Mouse (Mus musculus) hindbrain, embryonic 13.5 days (tissue): Measurements from ENCODE around the gene Aak1. TPM values are rescaled to one million over a fixed set of nuclear protein-coding genes. Genes with fewer than 3 reads are reported as not detected.

ENCODE experiments used
- ATAC-seq: fragments of 200-750 bp; cut with Nextera tagmentation; 2 replicates; pipeline ENCODE4 v1.8.0; 2017; ENCODE audit warnings: moderate TSS enrichment; ENCODE audit not compliant: low FRiP score
- H3K27ac ChIP-seq: fragments of 300-500 bp; sonication (generic); 2 replicates; pipeline ENCODE4 v1.5.1; 2015; ENCODE audit warnings: inconsistent platforms, mild to moderate bottlenecking, moderate library complexity
- H3K27me3 ChIP-seq: fragments of 300-500 bp; sonication (generic); 2 replicates; pipeline ENCODE4 v1.6.1; 2015; ENCODE audit warnings: mild to moderate bottlenecking, inconsistent platforms
- H3K36me3 ChIP-seq: fragments of 300-500 bp; sonication (generic); 2 replicates; pipeline ENCODE4 v1.6.1; 2015; ENCODE audit warnings: mild to moderate bottlenecking, inconsistent platforms
- H3K4me1 ChIP-seq: fragments of 300-500 bp; sonication (generic); replicated peaks from 2 replicates; pipeline ENCODE4 v1.6.1; 2015; ENCODE audit warnings: inconsistent platforms
- H3K4me2 ChIP-seq: fragments of 300-500 bp; sonication (generic); 2 replicates; pipeline ENCODE4 v1.6.1; 2015; ENCODE audit warnings: inconsistent platforms, mild to moderate bottlenecking, moderate library complexity
- H3K4me3 ChIP-seq: fragments of 300-500 bp; sonication (generic); 2 replicates; pipeline ENCODE4 v1.5.1; 2015; ENCODE audit warnings: mild to moderate bottlenecking, inconsistent platforms
- H3K9ac ChIP-seq: fragments of 300-500 bp; sonication (generic); 2 replicates; pipeline ENCODE4 v1.6.1; 2015; ENCODE audit warnings: mild to moderate bottlenecking, inconsistent platforms
- H3K9me3 ChIP-seq: fragments of 300-500 bp; sonication (generic); 2 replicates; pipeline ENCODE4 v1.6.1; 2016; ENCODE audit warnings: inconsistent platforms
- WGBS: fragments of 180-500 bp; shearing (Covaris S2); methylation state at CpG from one replicate; pipeline ENCODE4 v1.1.7; 2015; 5-methylcytosine and 5-hydroxymethylcytosine counted together
- polyA plus RNA-seq: library from polyadenylated mRNA; unstranded; fragments of >200 nt; fragmentation: Nextera tagmentation; extraction: Ambion mirVana; gene quantifications from 2 replicates; pipeline ENCODE4 v1.2.1, GENCODE M21; 2015

The Aak1 gene
- polyA plus RNA-seq, 1 experiment from 2014 or later = 34.5 TPM

DNA sequence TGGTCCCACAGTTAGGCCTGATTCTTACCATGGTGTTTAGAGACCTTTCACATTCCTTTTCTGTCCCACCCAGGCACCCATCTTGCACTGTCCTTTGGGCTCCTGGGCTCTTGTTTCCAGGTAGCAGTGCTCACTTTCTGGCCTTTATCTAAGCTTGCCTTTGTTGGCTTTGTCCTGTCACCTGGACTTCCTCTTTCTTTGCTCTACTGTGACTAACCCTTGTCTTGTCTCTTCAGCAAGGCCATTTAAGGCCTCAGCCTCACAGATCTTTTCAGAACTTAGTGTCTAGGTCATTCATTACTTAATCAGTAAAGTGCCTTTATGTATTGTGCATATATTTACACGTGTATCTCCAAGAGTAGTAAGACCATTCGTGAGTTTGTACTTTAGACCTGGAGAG is 99.4 kb downstream of the Aak1 start:
- Histone ChIP-seq H3K27me3 (no peaks in the 10 kb centered on the region), H3K4me1 (peaks cover 5% of the 10 kb centered on the region; the same call in 1 of the 2 replicates), H3K36me3 (peaks cover 51% of the 10 kb centered on the region), H3K27ac (no peak overlapping the region), H3K4me2 (no peak overlapping the region), H3K9me3 (no peaks in the 10 kb centered on the region), H3K9ac (no peak overlapping the region), H3K4me3 (no peak overlapping the region)
- WGBS = 86% methylated on average over 2 of the region's 2 CpGs
- ATAC-seq = no peak

DNA sequence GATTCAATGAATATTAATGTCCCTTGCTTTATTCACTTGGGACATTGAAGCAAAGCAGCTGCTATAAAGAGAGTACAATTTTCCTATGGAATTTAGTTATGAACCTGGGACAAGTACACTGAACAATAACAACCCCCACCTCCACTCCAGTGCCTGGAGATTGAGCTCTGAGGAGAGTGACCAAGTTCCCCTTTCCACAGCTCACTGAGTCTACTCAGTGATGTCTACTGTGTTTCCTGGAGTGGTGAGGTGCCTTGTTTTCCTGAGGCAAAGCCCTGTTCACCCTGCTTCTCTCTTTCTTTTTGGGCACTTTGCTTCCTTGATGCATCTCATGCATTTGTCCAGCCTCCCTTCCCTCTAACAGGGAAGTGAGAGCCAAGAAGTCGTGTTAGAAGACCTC is 100.8 kb downstream of the Aak1 start:
- peaks cover 52% of the 10 kb centered on the region for H3K36me3 ChIP-seq

DNA sequence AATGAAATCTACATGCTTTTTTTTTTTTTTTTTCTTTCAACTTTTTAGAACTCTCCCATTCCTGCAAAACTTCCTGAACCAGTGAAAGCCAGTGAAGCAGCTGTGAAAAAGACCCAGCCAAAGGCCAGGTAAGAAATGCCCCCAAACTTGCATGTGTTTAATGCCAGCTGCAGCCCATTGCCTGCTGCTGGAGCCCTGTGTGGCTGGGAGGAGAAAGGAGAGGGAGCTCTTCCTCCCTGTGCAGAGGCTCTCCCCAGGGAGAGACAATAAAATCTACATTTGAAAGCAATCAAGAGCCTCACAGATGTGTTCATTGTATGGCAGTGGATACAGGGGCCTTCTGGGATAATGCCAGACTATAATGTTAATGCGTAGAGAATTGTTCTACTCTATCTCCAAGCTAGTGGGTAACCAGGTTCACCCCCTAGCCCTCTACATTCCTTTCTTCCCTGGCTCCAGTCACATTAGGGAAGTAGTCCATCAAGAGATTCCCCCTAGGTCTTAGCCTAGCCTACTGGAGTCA is 101.5 kb downstream of the Aak1 start:
- peak overlapping the region; percentile 10; the same call in 1 of the 2 replicates for H3K27ac ChIP-seq
- ATAC-seq = no peak
- H3K4me3 ChIP-seq = no peak overlapping the region
- H3K4me2 ChIP-seq = no peak overlapping the region
- H3K9ac ChIP-seq = no peak overlapping the region
- peaks cover 5% of the 10 kb centered on the region; the same call in 1 of the 2 replicates for H3K4me1 ChIP-seq
- H3K36me3 ChIP-seq = peaks cover 51% of the 10 kb centered on the region
- no peaks in the 10 kb centered on the region for H3K9me3 ChIP-seq
- WGBS = 22% methylated on average over 1 of the region's 1 CpGs
- H3K27me3 ChIP-seq = no peaks in the 10 kb centered on the region

More for the DNA sequence above, 100.8 kb downstream of the Aak1 start:
- Histone ChIP-seq H3K9ac (no peak overlapping the region), H3K9me3 (no peaks in the 10 kb centered on the region), H3K4me3 (no peak overlapping the region), H3K4me2 (no peak overlapping the region), H3K27me3 (no peaks in the 10 kb centered on the region), H3K27ac (no peak overlapping the region), H3K4me1 (peaks cover 5% of the 10 kb centered on the region; the same call in 1 of the 2 replicates)
- 55% methylated on average over 1 of the region's 1 CpGs for WGBS
- no peak for ATAC-seq

DNA sequence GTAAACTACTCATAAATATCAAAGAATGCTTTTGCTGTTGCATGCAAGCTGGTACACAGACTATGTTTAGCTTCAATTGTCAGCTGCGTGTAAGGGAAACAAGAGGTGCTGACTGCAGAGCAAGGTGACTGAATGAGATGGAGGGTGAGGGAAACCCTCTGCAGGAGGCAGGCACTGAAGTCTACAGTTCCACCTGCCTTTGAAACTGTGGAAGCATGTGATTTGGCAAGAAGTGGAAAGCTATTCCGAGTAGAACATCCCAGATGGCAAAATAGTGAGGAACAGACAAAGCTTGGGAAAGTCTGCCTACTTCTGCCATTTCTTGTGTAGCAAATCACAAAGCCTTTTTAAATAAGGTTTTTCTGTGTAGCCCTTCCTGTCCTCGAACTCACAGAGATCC is 106.4 kb downstream of the Aak1 start:
- Histone ChIP-seq H3K4me2 (no peak overlapping the region), H3K9me3 (no peaks in the 10 kb centered on the region), H3K4me1 (peaks cover 4% of the 10 kb centered on the region; the same call in 1 of the 2 replicates), H3K36me3 (peaks cover 71% of the 10 kb centered on the region), H3K27ac (no peak overlapping the region), H3K9ac (no peak overlapping the region), H3K4me3 (no peak overlapping the region), H3K27me3 (no peaks in the 10 kb centered on the region)
- WGBS = 83% methylated on average over 3 of the region's 3 CpGs
- ATAC-seq = no peak

DNA sequence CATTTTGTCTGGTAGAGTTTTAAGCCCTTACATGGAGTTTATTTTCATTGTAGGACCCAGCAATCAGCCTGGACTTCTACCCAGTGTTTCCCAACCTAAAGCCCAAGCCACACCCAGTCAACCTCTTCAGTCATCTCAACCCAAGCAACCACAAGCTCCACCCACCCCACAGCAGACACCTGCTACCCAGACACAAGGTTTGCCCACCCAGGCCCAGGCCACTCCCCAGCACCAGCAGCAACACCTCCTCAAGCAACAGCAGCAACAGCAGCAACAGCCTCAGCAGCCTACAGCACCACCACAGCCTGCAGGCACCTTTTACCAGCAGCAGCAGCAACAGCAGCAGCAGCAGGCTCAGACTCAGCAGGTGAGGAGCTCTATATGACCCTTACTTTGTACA is 106.9 kb downstream of the Aak1 start:
- no peak overlapping the region for H3K4me3 ChIP-seq
- no peaks in the 10 kb centered on the region for H3K4me1 ChIP-seq
- H3K27ac ChIP-seq = no peak overlapping the region
- no peak overlapping the region for H3K9ac ChIP-seq
- ATAC-seq = no peak
- peaks cover 71% of the 10 kb centered on the region for H3K36me3 ChIP-seq
- H3K4me2 ChIP-seq = no peak overlapping the region
- no peaks in the 10 kb centered on the region for H3K27me3 ChIP-seq
- no peaks in the 10 kb centered on the region for H3K9me3 ChIP-seq

DNA sequence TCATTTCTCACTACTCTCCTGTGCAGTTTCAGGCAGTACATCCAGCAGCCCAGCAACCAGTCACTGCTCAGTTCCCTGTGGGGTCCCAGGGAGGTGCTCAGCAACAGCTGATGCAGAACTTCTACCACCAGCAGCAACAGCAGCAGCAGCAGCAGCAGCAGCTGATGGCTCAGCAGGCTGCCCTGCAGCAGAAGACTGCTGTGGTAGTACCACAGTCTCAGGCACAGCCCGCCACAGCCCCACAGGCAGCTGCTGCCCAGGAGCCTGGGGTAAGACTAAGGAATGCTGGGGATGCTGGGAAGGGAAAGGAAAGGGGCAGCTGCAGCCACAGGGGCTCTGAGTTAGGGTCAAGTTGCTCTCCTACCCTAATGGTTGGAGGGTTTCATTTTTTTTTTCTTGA is 109.7 kb downstream of the Aak1 start:
- no peaks in the 10 kb centered on the region for H3K9me3 ChIP-seq
- no peak overlapping the region for H3K4me2 ChIP-seq
- peaks cover 78% of the 10 kb centered on the region for H3K36me3 ChIP-seq
- no peak overlapping the region for H3K4me3 ChIP-seq
- no peaks in the 10 kb centered on the region for H3K27me3 ChIP-seq
- H3K9ac ChIP-seq = no peak overlapping the region
- no peaks in the 10 kb centered on the region for H3K4me1 ChIP-seq
- WGBS = 59% methylated on average over 1 of the region's 1 CpGs
- ATAC-seq = no peak
- H3K27ac ChIP-seq = no peak overlapping the region

DNA sequence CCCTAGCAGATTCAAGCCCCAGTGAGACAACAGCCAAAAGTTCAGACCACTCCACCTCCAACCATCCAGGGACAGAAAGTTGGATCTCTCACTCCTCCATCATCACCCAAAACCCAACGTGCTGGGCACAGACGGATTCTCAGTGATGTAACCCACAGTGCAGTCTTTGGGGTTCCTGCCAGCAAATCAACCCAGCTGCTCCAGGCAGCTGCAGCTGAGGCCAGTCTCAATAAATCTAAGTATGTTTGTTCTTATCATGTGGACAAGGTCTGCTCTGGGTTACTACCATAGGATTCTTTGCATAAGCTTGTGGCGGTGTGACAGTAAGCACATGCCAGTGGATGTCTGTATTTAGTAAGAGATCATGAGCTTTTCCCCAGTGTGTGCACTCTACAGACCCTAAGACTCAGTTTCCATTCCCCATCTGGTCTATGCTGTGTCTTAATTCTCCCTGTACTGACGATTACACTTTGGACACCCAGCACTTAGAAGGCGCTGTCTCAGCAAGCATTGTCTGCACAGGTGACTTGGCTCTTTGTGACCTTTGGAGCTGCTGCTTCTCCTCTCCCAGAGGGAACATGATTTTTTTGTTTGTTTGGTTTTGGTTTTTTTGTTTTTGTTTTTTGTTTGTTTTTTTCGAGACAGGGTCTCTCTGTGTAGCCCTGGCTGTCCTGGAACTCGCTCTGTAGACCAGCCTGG is 114.8 kb downstream of the Aak1 start:
- H3K36me3 ChIP-seq = peaks cover 90% of the 10 kb centered on the region

DNA sequence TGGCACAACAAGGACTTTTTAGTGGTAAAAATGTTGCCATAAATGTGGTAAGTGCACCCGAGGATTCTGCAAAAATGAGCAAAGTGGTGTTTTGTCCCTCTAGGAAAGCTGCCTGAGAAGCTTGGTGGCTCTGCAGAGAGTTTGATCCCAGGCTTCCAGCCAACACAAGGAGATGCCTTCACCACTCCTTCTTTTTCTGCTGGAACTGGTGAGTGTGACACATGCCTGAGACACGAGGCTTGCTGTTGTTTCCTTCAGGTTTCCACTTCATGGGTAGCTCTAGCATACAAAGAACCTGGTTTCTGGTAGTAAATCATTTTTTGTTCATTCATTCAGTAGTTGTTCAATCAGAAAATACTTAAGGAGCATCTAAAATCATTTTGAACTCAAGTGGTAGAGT is 117.8 kb downstream of the Aak1 start:
- Histone ChIP-seq H3K27me3 (no peaks in the 10 kb centered on the region), H3K4me3 (no peak overlapping the region), H3K36me3 (peaks cover 90% of the 10 kb centered on the region), H3K4me2 (no peak overlapping the region), H3K9ac (no peak overlapping the region), H3K4me1 (no peaks in the 10 kb centered on the region), H3K9me3 (no peaks in the 10 kb centered on the region), H3K27ac (no peak overlapping the region)
- ATAC-seq = no peak
- WGBS = 90% methylated on average over 2 of the region's 2 CpGs

More for the DNA sequence above, 114.8 kb downstream of the Aak1 start:
- H3K9ac ChIP-seq = no peak overlapping the region
- no peak overlapping the region for H3K4me3 ChIP-seq
- H3K4me1 ChIP-seq = no peaks in the 10 kb centered on the region
- no peaks in the 10 kb centered on the region for H3K9me3 ChIP-seq
- H3K27me3 ChIP-seq = no peaks in the 10 kb centered on the region
- no peak overlapping the region for H3K27ac ChIP-seq
- no peak overlapping the region for H3K4me2 ChIP-seq
- 94% methylated on average over 7 of the region's 7 CpGs for WGBS
- no peak for ATAC-seq

DNA sequence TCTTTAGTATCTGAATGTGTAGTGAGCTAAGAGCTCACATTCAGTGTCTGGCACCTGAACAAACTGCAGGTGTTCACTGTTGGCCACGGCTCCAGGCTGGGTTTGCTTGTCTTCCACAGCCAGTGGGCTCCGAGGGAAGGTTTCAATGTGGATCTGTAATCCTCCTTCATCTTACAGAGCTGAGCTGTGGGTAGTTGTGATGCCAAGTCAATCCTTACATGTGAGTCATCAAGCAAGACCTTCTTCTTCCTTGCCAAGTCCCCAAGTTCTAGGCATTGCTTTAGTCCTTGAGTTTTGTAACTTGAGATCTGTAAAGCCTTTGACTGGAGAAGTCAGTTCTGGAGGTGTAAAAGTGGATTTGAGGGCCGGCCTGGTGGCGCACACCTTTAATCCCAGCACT is 124.6 kb downstream of the Aak1 start:
- no peak overlapping the region for H3K4me3 ChIP-seq
- H3K9ac ChIP-seq = no peak overlapping the region
- no peak overlapping the region for H3K27ac ChIP-seq
- H3K27me3 ChIP-seq = no peaks in the 10 kb centered on the region
- no peak overlapping the region for H3K4me2 ChIP-seq
- no peak for ATAC-seq
- H3K36me3 ChIP-seq = peaks cover 73% of the 10 kb centered on the region
- no peaks in the 10 kb centered on the region for H3K9me3 ChIP-seq
- no peaks in the 10 kb centered on the region for H3K4me1 ChIP-seq
- WGBS = 97% methylated on average over 4 of the region's 4 CpGs

DNA sequence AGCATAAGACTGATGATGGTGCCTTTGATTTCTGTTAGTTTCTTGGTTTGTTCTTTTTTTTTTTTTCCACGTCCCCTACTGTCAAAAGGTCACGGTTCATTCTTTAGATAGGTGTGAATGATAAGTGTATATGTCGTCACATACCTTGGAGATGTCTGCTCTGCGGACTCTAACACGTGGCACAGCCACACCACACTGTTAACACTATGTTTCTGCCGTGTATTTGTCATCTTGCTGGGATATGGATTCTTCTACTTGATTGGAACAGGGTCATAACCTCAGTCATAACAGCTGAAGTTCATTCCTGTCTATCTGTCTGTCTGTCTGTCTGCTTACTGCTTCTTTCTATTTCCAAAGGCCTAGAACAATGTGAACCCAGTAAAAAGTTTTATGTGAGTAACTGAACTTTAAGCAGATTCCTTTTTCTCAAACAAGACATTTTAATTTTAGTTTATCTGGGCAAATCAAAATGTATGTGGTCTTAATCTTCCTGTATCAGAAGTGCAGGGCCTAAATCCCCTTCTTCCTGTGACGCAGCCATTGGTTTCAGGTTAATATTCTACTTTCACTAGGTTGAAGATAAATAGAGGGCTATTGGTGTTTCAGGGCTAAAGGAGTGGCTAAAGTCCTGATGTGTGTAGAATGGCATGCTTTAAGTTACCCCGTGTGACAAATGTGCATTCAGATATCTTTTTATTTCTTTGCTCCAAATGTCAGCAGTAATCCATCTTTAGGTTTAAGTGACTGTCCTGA is 129.0 kb downstream of the Aak1 start:
- 86% methylated on average over 8 of the region's 8 CpGs for WGBS

DNA sequence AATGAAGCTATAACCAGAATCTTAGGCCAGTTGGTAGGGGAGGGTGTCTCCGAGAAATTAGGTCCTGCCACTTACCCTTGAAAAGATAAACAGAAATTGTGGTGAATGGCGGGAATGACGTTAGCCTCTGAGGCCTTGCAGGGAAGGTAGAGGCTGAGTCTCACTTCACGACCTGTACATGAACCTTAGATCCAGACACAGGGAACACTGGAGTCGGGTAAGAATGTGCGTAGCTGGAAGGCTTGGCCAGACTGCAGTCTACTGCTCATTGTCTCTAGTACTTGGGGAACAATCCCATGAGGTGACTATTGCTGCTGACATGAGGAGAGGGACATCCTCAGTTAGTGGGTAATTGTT is 129.6 kb downstream of the Aak1 start:
- ATAC-seq = no peak
- H3K36me3 ChIP-seq = peaks cover 53% of the 10 kb centered on the region
- 85% methylated on average over 6 of the region's 6 CpGs for WGBS

More for the DNA sequence above, 129.0 kb downstream of the Aak1 start:
- no peak overlapping the region for H3K4me3 ChIP-seq
- no peaks in the 10 kb centered on the region for H3K27me3 ChIP-seq
- no peaks in the 10 kb centered on the region for H3K9me3 ChIP-seq
- H3K4me2 ChIP-seq = no peak overlapping the region
- no peak overlapping the region for H3K27ac ChIP-seq
- no peaks in the 10 kb centered on the region for H3K4me1 ChIP-seq
- no peak for ATAC-seq
- H3K36me3 ChIP-seq = peaks cover 55% of the 10 kb centered on the region
- no peak overlapping the region for H3K9ac ChIP-seq

DNA sequence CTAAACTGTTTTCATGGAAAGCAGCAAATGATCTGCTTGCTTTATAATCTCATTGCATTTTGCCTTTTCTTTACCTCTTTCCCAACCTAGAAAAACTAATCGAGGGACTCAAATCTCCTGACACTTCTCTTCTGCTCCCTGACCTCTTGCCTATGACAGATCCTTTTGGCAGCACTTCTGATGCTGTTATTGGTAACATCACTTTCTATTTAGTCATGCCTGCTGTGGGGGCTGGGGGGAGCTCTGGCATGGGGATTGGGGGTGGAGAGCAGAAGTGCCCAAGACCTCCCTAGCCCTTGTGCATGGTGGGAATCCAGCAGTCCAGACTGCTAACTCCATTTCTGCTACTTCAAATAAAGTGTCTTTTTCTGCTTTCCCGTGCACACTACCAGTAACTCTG is 131.9 kb downstream of the Aak1 start:
- H3K27me3 ChIP-seq = no peaks in the 10 kb centered on the region
- 85% methylated on average over 2 of the region's 2 CpGs for WGBS
- H3K9ac ChIP-seq = no peak overlapping the region
- H3K27ac ChIP-seq = no peak overlapping the region
- no peaks in the 10 kb centered on the region for H3K9me3 ChIP-seq
- no peak overlapping the region for H3K4me3 ChIP-seq
- peaks cover 58% of the 10 kb centered on the region for H3K36me3 ChIP-seq
- H3K4me1 ChIP-seq = no peaks in the 10 kb centered on the region
- no peak for ATAC-seq
- H3K4me2 ChIP-seq = no peak overlapping the region

More for the DNA sequence above, 129.6 kb downstream of the Aak1 start:
- H3K4me1 ChIP-seq = no peaks in the 10 kb centered on the region
- no peak overlapping the region for H3K27ac ChIP-seq
- no peak overlapping the region for H3K4me2 ChIP-seq
- H3K9me3 ChIP-seq = no peaks in the 10 kb centered on the region
- H3K9ac ChIP-seq = no peak overlapping the region
- no peak overlapping the region for H3K4me3 ChIP-seq
- H3K27me3 ChIP-seq = no peaks in the 10 kb centered on the region
